Mouse (Mus musculus) cerebellum, adult 2 months (tissue): ENCODE data around the gene Myl3.

Experiments used
- CTCF ChIP-seq: fragments of 200-500 bp; IDR thresholded peaks from 2 replicates; pipeline ENCODE4 v1.5.1; 2011; ENCODE audit warnings: low read depth, mild to moderate bottlenecking, control low read depth, low read length, moderate library complexity, borderline replicate concordance; ENCODE audit not compliant: insufficient read depth
- POLR2A ChIP-seq: fragments of 200-500 bp; IDR thresholded peaks from 2 replicates; pipeline ENCODE4 v1.6.1; 2011; ENCODE audit warnings: low read length, control low read depth, borderline replicate concordance; ENCODE audit not compliant: insufficient read depth

GRCm38 (mm10) chr9:110738054-110738453 is 3.6 kb upstream of the Myl3 start:
- TF ChIP-seq CTCF (no peak), POLR2A (no peak)
